Mouse (Mus musculus): ENCODE results near the gene Usp48.

Gene Usp48

DNA sequence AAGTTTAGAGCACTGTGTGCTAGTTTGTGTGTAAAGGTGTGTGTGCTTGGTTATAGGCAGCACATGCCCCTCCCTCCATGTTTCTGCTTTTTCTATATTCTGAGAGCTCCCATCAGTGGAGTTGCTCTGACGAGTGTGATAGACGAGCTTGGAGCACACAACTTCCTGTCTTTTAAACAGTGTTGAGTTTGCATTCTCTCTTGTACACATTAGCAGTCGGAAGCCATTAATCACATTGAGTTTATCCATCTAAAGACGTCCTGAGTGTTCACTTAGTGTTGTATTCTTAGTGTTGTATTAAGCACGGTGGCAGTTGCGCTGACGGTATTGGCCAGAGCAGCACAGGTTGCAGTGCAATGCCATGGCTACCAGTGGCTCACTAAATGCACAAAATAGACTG is 15.7 kb downstream of the Usp48 start:
- in situ Hi-C loops (cut with MseI, MboI) = no loop called here

DNA sequence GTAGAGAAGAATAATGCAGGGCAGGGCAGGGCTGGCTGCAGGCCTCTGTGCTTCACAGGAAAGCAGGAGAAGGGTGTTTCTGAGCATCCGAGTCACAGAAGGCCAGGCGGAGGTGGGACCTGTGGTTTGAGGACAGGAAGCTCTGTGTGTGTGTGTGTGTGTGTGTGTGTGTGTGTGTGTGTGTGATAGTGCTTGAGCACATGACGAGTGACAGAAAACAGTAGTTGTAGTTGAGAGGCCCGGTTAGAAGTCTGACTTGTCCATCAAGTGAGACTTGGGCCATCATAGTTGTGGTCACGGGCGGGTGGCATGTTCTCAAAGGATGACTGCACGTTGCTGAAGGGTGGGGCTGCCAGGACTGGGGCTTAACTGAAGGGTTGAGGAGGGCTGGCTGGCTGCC is 16.1 kb downstream of the Usp48 start:
- in situ Hi-C loops (cut with MseI, MboI) = no loop called here

DNA sequence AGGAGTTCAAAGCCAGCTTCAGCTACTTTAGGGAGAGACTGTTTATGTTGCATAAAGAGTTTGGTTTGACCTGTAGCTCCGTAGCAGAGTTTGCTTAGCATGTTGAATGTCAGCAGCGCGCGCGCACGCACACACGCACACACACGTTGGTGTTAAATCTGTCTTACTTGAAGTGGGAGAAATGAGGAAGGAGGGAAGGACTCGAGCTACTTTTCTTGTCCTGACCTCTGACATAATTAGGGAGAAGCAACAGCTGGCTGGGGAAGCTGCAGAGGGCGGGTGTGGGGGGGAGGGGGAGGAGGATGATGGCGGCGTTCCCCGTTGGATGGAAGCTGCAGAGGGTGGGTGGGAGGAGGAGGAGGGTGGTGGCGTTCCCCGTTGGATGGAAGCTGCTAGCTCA is 16.7 kb downstream of the Usp48 start:
- in situ Hi-C loops (cut with MseI, MboI) = no loop called here

DNA sequence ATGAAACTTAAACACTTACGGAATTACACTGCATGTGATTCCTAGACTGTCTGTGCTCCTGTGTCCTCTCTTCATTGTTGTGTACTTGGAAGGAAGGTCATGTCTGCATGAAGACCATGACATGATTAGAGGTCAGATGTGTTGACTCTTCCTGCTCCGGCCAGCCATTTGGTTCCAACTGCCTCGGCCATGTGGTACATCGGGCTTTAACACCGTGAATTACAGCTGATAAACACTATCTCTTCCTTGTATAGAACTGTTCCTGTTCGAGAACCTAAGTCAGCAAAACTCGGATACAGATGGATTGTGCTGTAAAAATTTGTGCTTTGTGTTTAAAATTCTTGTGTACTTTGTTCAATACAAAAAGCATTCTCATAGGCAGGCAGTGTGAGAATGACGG is 29.3 kb downstream of the Usp48 start:
- in situ Hi-C loops (cut with MseI, MboI) = no loop called here

DNA sequence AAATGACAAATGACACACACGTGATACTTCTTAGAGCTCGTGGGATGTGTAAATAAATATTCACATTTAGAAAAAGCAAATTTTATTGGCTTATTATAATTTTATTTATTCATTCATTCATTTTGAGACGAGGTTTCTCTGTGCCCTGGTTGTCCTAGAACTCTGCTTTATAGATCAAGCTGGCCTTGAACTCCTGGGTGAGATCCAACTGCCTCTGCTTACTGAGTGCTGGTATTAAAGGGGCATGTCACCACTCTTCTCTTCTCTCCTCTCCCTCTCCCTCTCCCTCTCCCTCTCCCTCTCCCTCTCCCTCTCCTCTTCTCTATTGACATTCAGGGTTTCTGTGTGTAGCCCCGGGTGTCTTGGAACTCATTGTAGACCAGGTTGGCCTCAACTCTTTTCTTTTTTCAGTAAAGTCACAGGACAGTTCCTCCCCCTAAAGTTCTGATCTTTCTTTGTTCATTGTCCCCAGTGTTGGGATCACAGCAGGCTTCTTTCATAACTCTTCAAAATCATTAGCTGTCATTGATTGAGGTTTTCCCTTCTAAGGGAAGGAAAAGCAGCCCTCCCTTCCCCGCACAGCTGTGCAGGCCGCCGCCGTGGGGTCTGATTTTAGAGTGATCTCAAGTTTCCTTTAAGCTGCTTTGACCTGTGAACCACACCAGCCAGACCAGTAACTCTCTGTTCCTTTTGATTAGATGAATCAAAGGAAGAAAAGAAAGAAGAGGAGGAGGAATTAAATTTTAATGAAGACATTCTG is 34.1 kb downstream of the Usp48 start:
- in situ Hi-C loops (cut with MseI, MboI) = no loop called here

DNA sequence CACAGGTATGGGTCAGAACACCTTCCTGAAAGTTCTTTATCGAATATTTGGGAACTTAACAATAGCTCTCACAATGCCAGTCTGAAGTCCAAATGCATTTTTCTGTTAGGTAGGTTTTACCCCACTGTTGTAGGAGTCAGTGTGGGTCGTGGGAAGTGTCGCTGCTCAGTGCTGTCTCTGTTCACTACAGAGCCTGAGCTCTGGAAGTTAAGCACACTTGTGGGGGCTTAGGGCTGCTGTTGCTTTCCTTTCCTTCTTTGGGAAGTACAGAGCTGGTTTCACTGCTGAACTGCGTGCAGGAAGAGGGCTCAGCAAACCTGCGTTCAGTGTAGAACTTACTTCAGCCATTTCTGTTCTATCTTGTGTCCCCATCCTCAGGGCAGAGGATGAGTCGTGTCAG is 34.8 kb downstream of the Usp48 start:
- in situ Hi-C loops (cut with MseI, MboI) = no loop called here

DNA sequence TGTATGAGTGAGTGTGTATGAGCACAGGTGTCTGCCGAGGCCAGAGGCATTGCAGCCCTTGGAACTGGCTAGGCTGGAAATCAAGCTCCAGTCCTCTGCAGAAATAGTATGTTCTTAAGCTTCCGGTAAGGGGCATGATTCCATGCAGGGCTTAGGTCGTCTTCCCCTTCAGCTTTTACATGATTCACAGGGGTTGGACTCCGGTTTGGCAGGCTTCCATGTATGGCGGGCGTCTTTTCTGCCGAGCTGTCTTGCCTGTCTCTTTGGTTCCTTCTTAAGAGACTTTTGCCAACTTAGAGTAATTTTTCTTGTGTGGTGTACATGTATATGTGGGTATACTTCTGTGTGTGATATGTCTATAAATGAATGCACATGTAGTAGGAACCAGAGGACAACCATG is 35.8 kb downstream of the Usp48 start:
- in situ Hi-C loops (cut with MseI, MboI) = no loop called here

DNA sequence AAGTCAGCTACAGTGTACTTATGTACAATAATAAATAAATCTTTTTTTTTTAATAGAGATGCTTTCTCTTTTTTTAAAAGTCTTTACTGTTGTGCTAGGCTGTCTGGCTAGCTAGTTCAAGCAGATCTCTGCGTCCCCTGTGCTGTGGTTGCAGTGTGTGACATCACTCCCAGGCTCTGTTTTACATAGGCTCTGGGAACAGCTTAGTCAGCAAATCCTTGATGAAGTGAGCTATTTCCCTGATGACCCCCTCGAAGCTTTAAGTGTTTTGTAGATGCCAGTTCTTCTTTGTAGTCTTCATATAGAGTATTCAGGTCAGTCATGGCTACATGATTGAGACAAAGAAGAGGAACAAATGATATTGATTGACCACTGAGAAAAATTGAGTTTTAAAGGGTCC is 36.6 kb downstream of the Usp48 start:
- in situ Hi-C loops (cut with MseI, MboI) = no loop called here

DNA sequence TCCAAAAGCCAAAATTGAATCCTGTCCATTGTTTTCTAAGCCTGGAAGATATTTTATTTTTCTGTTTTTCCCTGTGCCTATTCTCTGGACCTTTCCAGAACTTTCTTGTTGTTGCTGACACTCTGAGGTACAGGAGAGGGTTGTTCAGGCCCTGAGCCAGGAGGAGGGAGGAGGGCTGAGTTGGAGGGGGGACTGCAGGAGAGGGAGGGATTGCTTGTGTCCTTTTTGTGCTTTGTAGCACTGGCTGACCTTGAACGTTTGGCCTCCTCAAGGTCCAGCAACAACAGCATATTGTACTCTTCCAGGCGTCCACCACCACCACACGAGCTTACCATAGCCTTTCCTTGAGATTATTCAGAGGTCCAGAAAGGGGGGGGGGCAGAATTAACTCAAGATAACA is 38.0 kb downstream of the Usp48 start:
- in situ Hi-C loops (cut with MseI, MboI) = no loop called here

DNA sequence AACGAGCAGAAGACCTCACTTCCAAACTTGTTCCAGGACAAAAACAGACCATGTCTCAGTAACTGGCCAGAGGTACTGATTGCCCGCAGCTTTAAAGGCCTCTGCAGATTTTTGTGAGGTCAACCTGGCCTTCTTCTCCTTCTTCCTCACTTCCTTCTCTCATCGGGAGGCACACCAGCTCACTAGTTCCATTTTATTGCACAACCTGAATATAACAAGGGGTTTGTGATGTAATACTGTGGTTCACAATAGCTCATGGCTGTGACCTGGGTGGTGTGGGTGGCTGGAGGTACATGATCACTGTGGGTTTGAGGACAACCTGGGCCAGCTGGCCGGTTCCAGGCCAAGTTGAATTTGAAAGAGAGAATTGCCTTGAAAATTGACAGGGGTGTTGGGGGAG is 39.8 kb downstream of the Usp48 start:
- in situ Hi-C loops (cut with MseI, MboI) = no loop called here

DNA sequence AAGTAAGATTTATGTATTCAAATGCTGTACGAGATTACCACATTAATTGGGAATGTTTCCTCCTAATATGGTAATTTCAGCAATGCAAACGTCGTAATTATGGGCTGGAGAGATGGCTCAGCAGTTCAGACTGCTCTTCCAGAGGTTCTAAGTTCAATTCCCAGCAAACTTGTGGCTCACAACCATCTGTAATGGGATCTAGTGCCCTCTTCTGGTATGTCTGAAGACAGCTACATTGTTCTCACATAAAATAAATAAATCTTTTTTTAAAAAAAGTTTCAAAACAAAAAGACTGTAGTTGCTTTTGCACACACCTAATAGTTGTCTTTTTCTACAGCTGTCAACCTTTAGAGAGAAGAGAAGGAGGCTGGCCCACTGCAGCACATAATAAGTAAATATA is 43.0 kb downstream of the Usp48 start:
- in situ Hi-C loops (cut with MseI, MboI) = no loop called here

DNA sequence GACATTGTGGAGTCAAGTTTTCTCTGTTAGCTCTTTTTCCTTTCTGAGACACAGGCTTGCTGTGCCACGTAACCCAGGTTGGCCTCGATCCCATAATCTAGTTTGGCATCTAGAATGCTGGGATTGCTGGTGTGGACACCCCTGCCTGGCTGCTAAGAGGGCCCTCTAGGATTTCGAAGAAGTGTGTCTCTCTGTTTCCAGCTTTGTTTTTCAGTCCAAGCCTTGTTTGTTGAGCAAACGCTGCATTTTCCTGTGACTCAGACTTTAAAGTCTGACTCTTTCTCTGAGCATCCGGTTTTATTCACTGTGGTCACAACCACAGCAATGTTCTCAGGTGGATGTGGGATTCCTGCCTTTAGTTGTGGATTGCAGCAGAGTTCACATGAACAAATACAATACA is 48.0 kb downstream of the Usp48 start:
- in situ Hi-C loops (cut with MseI, MboI) = no loop called here

DNA sequence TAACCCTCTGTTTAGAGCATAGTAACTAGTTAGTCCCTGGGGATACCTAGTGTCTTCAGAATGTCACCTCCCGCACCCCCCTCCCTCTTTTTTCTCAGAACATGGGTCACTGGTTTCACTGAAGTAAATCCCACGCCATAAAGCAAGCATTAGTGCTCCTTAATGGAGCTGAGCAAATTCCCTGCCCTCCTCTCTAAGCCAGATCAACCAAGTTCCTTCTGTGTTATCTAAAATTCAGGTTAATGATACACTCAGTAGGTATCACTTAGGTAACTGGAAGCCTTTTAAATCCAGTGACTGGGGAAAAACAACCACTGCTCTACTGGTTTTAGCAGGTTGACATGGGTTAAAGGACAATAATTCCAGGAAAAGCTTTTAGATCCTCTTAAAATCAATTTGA is 48.5 kb downstream of the Usp48 start:
- in situ Hi-C loops (cut with MseI, MboI) = no loop called here

DNA sequence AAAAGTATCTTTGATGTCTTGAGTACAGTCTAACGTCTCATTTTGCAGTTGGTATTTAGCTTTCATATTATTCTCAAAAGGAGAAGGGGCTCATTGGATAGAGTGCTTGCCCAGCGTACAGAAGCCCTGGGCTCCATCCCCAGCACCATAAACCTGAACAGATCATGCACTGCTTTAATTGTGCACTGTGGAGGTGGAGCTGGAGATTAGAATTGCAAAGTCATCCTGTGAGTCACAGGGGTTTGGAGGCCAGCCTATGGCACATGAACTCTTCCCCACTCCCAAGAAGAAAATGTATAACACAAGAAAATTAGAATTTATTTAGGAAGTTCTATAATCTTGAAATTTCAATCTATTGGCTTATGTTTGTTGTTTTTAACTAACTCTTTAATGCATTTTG is 49.9 kb downstream of the Usp48 start:
- in situ Hi-C loops (cut with MseI, MboI) = no loop called here

DNA sequence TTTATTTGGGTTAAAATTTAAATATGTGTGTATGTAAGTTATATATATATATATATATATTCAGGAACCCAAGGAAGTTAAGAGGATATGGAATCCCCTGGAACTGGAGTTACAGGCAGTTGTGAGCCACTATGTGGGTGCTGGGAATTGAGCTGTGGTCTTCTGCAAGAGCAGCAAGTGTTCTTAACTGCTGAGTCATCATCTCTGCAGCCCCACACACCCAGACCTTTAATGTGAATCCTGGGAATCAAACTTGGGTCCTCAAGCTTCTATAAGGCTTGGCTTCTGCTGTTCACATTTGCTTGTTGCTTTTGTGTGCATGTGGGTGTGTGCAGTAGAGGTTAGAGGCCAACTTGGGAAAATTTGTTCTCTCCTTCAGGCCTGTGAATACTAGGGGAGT is 52.7 kb downstream of the Usp48 start:
- in situ Hi-C loops (cut with MseI, MboI) = no loop called here

DNA sequence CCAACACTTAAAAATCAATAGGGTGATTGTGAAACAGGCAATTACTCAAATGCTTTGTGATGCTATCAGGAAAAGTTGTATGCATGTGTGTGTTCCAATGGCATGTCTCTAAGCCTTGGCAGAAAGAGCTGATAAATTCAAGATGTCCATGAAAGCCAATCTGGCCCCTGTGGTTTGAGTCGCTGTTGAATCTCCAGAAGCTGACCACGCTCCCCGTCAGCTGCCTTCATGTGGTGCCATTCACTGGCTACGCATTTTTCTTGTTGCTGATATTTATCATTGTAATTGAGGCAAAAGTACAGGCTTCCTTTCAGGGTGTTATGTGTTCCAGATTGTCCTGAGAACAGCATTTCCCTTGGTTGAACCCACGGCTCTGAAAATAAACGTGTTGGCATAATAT is 54.1 kb downstream of the Usp48 start:
- in situ Hi-C loops (cut with MseI, MboI) = no loop called here

DNA sequence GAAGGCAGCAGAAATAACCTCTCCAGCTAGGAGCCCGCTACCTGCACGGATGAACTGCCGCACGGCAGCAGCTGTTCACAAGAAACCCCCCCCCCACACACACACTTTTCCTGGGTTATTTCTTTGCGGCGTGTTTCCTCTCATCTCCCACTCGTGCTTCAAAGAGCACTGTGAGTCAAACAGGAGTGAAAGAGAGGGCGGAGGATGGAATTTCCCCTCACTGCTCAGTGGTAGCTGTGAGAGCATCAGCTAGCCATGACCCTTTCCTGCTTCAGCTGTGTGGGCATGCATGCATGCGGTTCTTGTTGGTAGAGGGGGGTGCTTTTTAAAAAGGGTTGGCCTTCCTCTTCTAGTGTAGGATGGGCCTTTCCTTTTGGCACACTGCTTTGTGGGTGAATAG is 54.7 kb downstream of the Usp48 start:
- in situ Hi-C loops (cut with MseI, MboI) = no loop called here

DNA sequence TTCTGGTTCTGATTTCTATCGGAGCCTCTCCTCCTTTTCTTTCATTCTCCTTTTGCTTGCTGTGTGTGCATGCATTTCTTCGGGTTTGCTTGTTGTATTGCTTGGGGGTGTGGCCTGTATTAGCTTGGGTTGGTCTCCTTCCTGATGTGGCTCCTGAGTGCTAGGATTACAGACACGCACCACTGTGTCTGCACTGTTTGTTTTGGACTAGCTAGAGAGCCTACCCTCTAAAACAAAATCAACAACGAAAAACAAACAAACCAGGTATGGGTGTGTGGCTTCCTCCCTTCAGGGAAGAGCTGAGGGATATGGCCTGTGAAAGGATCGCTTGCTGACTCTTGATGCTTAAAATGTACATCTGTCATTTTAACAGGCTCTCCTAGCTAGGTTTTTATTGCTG is 57.4 kb downstream of the Usp48 start:
- in situ Hi-C loops (cut with MseI, MboI) = no loop called here

DNA sequence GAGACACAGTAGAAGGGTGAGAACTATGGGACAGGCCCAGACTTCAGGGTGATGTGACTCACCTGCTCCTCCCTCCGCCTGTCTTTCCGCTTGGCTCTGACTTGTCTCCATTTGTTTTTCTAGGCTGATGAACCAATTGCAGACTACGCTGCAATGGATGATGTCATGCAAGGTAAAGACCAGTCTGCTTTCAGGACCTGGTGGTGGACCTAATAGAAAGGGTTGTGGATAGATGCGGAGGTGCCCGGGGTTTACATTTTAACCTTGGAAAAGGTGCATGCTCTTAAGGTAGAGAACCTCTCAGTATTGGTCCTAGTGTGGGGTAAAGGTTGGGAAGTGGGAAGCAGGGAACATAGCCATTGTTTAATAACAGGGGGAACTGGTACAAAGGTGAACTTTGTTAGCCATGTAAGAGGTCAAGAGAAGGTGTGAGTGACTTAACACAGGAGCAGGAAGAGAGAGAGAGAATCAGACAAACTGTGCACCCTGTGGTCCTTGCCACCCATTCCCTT is 59.3 kb downstream of the Usp48 start:
- in situ Hi-C loops (cut with MseI, MboI) = no loop called here

DNA sequence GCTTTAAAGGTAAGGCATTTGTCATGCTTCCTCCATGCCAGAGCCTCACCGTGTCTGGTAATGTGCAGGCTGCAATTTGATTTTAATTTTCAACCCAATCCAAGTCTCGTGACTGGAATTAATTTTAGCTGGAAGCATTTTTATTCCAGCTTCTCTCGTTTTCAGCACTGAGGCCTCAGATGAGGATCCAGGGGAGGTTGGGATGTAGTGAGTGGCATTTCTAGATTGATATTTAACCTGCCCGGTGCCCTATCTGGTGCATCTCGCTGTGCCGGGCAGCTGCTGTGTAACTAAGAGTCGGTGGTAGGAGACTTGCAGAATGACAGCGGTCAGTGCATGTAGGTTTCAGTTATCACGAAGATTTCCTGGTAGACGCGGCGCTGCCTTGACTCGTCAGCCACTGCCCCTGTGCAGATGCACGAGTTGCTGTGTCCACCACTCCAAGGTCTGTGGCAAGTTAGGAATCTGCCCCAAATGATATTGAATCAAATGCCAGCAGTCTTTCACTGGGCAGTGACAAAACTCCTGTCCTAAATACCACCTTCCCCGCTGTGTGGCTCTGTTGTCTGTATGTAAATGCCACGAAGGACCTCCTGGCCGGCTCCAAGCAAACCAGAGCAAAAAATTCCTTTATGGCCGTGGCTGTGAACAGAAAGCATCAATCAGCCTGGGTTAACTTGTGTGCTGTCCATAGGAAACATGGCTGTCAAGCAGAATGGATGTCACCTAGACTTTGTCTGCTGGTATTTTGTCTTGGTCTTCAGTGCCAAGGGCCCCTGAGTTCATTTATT is 61.9 kb downstream of the Usp48 start:
- in situ Hi-C loops (cut with MseI, MboI) = no loop called here

DNA sequence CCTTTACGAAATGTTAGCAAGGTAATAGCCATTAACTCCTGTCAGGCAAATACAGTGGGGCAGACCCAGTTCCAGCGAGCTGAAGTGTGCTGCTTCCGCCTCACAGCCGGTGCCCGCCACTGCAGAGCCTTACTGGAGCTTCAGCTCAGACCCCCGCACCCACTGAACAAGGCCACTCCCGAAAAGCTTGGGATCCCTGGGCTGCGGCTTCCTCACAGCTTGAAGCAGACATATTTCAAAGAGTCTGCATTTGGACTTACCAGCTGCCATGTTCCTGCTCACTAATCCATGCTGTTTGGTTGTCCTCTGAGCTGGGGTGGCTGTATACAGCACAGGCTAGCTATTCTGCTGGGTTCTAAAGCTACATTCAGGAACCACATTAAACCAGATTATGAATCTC is 64.1 kb downstream of the Usp48 start:
- in situ Hi-C loops (cut with MseI, MboI) = no loop called here

DNA sequence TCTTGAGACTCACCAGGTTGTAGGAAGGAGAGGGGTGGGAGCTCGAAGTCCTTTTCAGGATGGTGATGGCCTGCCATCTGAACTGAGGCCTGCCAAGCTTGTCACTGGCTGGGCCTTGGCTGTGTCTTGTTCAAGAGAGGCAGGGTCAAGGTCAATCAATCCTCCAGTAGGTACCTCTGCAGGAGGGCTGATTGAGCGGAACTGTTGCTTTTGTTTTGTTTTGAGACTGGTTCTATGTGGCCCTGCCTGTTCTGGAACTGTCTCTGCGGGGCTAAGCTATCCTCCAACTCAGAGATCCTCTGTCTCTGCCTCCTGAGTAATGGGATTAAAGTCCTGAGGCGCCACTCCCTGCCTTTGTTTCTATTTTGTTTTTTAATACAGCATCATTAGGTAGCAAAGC is 66.0 kb downstream of the Usp48 start:
- in situ Hi-C loops (cut with MseI, MboI) = no loop called here

DNA sequence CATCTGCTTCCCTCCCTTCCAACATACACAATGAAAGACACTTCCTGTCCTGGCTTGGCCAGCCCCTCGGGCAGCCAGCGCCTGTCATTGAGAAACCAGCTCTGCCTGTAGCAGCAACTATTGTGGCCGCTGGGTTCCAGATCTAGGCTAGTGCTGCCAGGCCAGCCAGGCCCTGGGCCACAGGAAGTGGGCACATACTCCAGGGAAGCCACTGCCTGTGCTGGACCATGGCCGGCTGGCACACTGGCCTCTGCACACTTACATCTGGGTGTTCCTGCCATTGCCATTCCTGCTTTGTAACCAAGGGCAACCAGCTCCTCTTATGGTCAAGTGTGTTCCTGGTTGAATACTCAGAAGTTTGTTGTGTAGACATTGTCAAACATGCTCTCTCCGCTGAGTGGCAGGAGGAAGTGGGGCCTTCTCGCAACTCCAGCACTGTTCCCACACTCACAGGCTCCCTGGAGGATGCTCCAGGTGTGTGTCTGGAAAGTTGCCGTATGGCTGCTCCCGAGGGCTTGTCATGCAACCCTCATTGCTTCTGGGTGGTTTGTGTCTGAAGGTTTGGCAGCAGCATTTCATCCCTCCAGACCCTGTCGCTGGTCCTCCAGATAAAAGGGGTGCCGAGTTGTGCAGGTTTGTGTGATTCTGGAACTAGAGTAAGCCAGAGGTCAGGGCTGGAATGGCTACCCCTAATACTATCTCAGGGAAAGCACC is 67.0 kb downstream of the Usp48 start:
- in situ Hi-C loops (cut with MseI, MboI) = no loop called here
